ENCODE assay signal across 16 mouse cellular contexts in the genomic region with DNA sequence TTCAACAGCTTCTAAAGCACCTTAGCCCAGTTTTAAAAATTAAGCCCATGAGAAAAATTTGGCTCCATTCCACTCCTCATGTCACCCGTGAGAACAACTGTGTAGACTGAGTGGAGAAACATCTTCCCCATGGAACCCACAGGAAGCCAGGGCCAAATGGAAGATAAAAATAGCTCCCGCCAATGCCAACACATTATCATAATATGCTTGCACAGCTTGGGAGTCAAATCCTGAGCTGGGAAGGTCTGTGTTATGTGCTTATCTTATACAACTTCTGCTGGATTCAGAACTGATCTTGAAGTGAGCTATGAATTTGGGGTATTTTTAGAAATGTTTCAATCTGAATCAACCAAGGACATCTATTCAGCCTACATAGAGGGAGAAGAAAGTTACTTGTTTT.
A peak's percentile ranks its signal among the peaks of the same experiment; 100 is the strongest.
DNase-seq lines count a peak whose midpoint lies in the region; ATAC-seq and TF ChIP-seq lines count a peak whose summit lies in the region.
"Had no signal": no experiment of that assay in that cellular context is flagged by ENCODE, and none has a peak within 500 bp of the region (broad histone marks: within the 10 kb centered on the region; RNA-seq: fewer than 3 reads in every experiment).

No protein-coding gene starts in this region.

- WGBS in forebrain, postnatal 0 days: 69% methylated on average over 2 of the region's 2 CpGs
- WGBS in forebrain, embryonic 15.5 days: 82% methylated on average over 2 of the region's 2 CpGs

- no peak for TF ChIP-seq POLR2A in brain, embryonic 14.5 days (IDR thresholded peaks at IDR 0.05; ENCODE audit: borderline replicate concordance, extremely low read depth, insufficient read depth, insufficient read length, poor library complexity, severe bottlenecking)

- H3K4me1 ChIP-seq in forebrain, postnatal 0 days (ENCODE audit: insufficient read depth): no peaks in the 10 kb centered on the region
- H3K4me1 ChIP-seq in forebrain, embryonic 15.5 days: no peaks in the 10 kb centered on the region
- H3K4me1 ChIP-seq: hindbrain, embryonic 10.5 days; intestine, embryonic 15.5 days; midbrain, embryonic 15.5 days had no signal

- TF ChIP-seq CTCF in forebrain, postnatal 0 days (IDR thresholded peaks at IDR 0.05; ENCODE audit: low read depth): no peak
- no peak for TF ChIP-seq CTCF in brain, embryonic 14.5 days (IDR thresholded peaks at IDR 0.05; ENCODE audit: borderline replicate concordance, extremely low read depth, insufficient read depth, insufficient read length)

- peak; percentile 54 for DNase-seq in forebrain, postnatal 0 days
- DNase-seq in heart, postnatal 10 days: peak; percentile 25 to 41
- no peak for DNase-seq in heart, postnatal 25 days (ENCODE audit: low spot score)
- DNase-seq in brain, embryonic 14.5 days (ENCODE audit: low read depth): peak; percentile 13
- DNase-seq in layer of hippocampus, postnatal 14 days (ENCODE audit: low spot score in 2 of 2): peak; percentile 4 to 12
- no peak for DNase-seq in Muller cell, postnatal 12 days (ENCODE audit: inconsistent ontology term)
- DNase-seq: adrenal gland, postnatal 25 days; cerebellum, adult 11 months; liver; lung, adult 2 months had no signal

- no peaks in the 10 kb centered on the region for H3K36me3 ChIP-seq in forebrain, postnatal 0 days (ENCODE audit: insufficient read depth)
- no peaks in the 10 kb centered on the region for H3K36me3 ChIP-seq in forebrain, embryonic 15.5 days
- H3K36me3 ChIP-seq: hindbrain, embryonic 10.5 days; intestine, embryonic 15.5 days; midbrain, embryonic 15.5 days had no signal

- no peaks in the 10 kb centered on the region for H3K27me3 ChIP-seq in forebrain, postnatal 0 days (ENCODE audit: insufficient read depth, low read length)
- H3K27me3 ChIP-seq in forebrain, embryonic 15.5 days: no peaks in the 10 kb centered on the region
- H3K27me3 ChIP-seq: intestine, embryonic 15.5 days; midbrain, embryonic 15.5 days had no signal

- no peak overlapping the region for H3K4me3 ChIP-seq in forebrain, postnatal 0 days (ENCODE audit: low read depth, low read length)
- no peak overlapping the region for H3K4me3 ChIP-seq in forebrain, embryonic 15.5 days
- H3K4me3 ChIP-seq: erythroblast, embryonic 14.5 days; hindbrain, embryonic 10.5 days; intestine, embryonic 15.5 days; left cerebral cortex, adult 2 months; midbrain, embryonic 15.5 days had no signal

- no peak overlapping the region for H3K4me2 ChIP-seq in forebrain, postnatal 0 days (ENCODE audit: low read depth)
- no peak overlapping the region for H3K4me2 ChIP-seq in forebrain, embryonic 15.5 days (replicated peaks)
- H3K4me2 ChIP-seq: intestine, embryonic 15.5 days; midbrain, embryonic 15.5 days had no signal

- H3K27ac ChIP-seq in forebrain, postnatal 0 days (ENCODE audit: low read depth, low read length): no peak overlapping the region
- no peak overlapping the region for H3K27ac ChIP-seq in forebrain, embryonic 15.5 days (replicated peaks)
- H3K27ac ChIP-seq: hindbrain, embryonic 10.5 days; intestine, embryonic 15.5 days; left cerebral cortex, adult 2 months; midbrain, embryonic 15.5 days had no signal

- intact Hi-C loops in heart, postnatal 10 days (cut with DNase I): no loop called here
- intact Hi-C loops in heart, postnatal 25 days (cut with DNase I): no loop called here

- peak; percentile 78; the same call in 1 of the 2 replicates for ATAC-seq in forebrain, postnatal 0 days
- no peak for ATAC-seq in forebrain, embryonic 15.5 days (replicated peaks)
- ATAC-seq: intestine, embryonic 15.5 days; midbrain, embryonic 15.5 days had no signal

- no peak overlapping the region for H3K9ac ChIP-seq in forebrain, postnatal 0 days
- H3K9ac ChIP-seq in forebrain, embryonic 15.5 days (replicated peaks): no peak overlapping the region
- H3K9ac ChIP-seq: intestine, embryonic 15.5 days; midbrain, embryonic 15.5 days had no signal

- H3K9me3 ChIP-seq in forebrain, postnatal 0 days (ENCODE audit: low read length): no peaks in the 10 kb centered on the region
- H3K9me3 ChIP-seq in forebrain, embryonic 15.5 days: no peaks in the 10 kb centered on the region
- H3K9me3 ChIP-seq: hindbrain, embryonic 10.5 days; intestine, embryonic 15.5 days; midbrain, embryonic 15.5 days had no signal

Comparison
In these comparisons a context has a peak if more than half of its experiments do, and no peak if none do; other contexts are left out.
1. DNase-seq: peak in forebrain, postnatal 0 days (single experiment), heart, postnatal 10 days (2 of 2), brain, embryonic 14.5 days (single experiment) and layer of hippocampus, postnatal 14 days (2 of 2); none in heart, postnatal 25 days (single experiment) and Muller cell, postnatal 12 days (single experiment).